Mouse (Mus musculus) monocyte, adult 59 days (primary cell): ENCODE data around the gene Blvrb. TPM values are rescaled to one million over a fixed set of nuclear protein-coding genes. Genes with fewer than 3 reads are reported as not detected.

Experiments used
- total RNA-seq, 2 experiments: library from RNA; stranded (reverse); gene quantifications; one replicate each; pipeline ENCODE4 v1.2.4; 2023

Gene Blvrb
- total RNA-seq, result 100 to 1,000 TPM; 110 to 116 TPM

GRCm38 (mm10) chr7:27447419-27448286 lies at the start of gene Blvrb, which contains the start of gene Sptbn4:
Blvrb (plus strand) TSS chr7:27447978.
Sptbn4 (minus strand) TSS chr7:27447686.

DNA sequence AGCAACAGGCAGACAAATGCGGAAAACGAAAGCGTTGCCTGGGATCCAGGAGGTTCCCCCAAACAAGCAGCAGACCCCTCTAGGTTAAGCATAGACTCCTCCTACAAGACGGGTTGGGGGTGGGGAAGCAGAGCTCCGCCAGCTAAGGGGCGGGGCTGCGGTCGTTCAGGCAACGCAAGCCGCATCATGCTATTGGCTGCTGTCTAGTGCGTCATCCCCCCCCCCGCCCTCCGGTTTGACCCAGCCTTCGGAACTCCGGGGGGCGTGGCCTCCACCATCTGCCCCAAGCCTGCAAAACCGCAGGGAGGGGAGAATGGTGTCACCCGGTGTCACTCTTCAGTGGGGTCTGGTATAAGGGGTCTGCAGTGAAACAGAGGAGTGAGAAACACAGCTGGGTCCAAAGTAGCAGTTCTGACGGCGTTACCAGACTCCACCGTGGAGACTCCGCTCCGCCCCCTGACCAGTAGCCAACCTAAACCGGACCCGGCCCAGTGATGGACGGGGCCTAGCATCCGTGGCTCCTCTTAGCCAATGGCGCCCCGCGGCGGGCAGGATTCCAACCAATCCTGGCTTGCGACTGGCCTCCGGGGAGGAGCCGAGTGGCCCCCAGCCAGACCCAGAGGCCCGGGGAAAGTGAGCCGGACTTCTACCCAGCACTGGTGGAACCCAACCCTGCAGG lies 25.5 kb downstream of the Blvrb start, which contains the start of gene Sertad3:
Gene Sertad3 (plus strand): TSS at position 613 of the 679 bp plus-strand sequence.

DNA sequence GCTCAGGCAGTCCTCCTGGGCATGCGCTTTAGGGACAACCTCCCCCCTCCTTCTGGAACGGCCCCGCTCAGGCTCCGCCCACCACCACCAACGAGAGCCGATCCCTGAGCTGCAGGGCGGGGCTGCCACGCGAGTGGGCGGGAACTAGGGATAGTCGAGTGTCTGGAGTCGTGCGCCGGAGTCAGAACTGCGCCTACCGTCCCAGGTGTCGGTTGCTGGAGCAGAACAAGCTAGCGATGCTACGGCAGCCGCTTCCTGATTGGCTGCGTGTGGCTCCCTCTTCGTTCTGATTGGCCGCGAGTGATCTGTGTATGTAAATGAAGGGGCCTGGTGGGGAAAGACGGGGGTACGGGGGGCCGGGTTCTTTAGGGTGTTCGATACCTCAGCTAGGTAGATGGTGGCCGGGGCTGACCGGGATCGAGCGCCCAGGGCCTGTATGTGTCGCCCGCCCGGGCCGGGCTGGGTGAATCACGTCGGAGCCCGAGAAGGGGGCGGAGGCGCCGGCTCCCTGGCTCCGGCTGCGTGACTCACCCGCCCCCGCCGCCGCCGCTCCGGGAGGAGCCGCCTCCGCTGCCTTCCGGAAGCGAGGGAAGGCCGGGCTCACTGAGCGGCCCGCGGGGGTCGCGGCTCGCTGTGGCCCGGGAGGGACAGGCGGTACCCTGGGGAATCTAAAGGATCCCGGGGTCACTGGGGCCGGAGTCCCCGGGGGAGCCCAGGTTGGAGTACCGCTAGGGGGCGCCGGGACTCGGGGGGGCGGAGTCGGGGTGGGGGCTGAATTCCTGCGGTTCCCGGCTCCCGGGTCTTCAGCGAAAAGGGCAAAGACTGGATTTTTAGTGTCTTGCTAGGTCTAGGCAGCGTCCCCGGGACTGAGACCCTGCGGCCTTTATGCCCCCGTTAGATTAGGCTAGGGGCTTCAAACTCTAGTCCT lies 39.3 kb downstream of the Blvrb start, which contains the start of gene Sertad1:
Gene Sertad1 (plus strand): TSS at position 141 of the 928 bp plus-strand sequence.

GRCm38 (mm10) chr7:27499036-27499435 lies 51.3 kb downstream of the Blvrb start, which contains the start of gene Prx:
Prx (plus strand) TSS chr7:27499324.

Other genes with a start within 250 kb of the Blvrb start
- gene Itpkc, start 219.3 kb upstream of the Blvrb start, total RNA-seq, result 10 to 100 TPM; 19.3 to 20.9 TPM
- 10 to 100 TPM; 25.1 to 27.0 TPM for gene Coq8b, start 215.0 kb upstream of the Blvrb start, total RNA-seq
- gene Numbl, start 189.5 kb upstream of the Blvrb start, total RNA-seq, result 1 to 10 TPM; 3.7 to 5.2 TPM
- gene Ltbp4, start 110.3 kb upstream of the Blvrb start, total RNA-seq, result 1 to 10 TPM; 1.6 to 1.9 TPM
- gene Shkbp1, start 92.0 kb upstream of the Blvrb start, total RNA-seq, result 10 to 100 TPM; 83.7 to 87.8 TPM
- 1 to 10 TPM; 2.3 to 4.4 TPM for gene Gm20479, start 90.6 kb upstream of the Blvrb start, total RNA-seq
- under 1 TPM in 1 of 2 experiments, not detected in 1; 0.18 TPM for gene Sptbn4, start 292 bp upstream of the Blvrb start, total RNA-seq
- 10 to 100 TPM; 26.3 to 27.2 TPM for gene Sertad3, start 25.8 kb downstream of the Blvrb start, total RNA-seq
- gene Sertad1, start 38.9 kb downstream of the Blvrb start, total RNA-seq, result 10 to 100 TPM; 48.9 to 57.6 TPM
- under 1 TPM in 1 of 2 experiments, not detected in 1; 0.13 TPM for gene Prx, start 51.3 kb downstream of the Blvrb start, total RNA-seq
- gene Hipk4, start 75.3 kb downstream of the Blvrb start, total RNA-seq, result not detected
- gene Pld3, start 105.2 kb downstream of the Blvrb start, total RNA-seq, result 100 to 1,000 TPM; 136 to 160 TPM
- gene 2310022A10Rik, start 105.3 kb downstream of the Blvrb start, total RNA-seq, result 10 to 100 TPM; 28.0 to 29.4 TPM
- 10 to 100 TPM; 80.8 to 84.1 TPM for gene Akt2, start 143.6 kb downstream of the Blvrb start, total RNA-seq
- gene Ttc9b, start 205.9 kb downstream of the Blvrb start, total RNA-seq, result not detected
- gene Map3k10, start 226.6 kb downstream of the Blvrb start, total RNA-seq, result 10 to 100 TPM; 11.2 to 12.2 TPM
- gene Zfp607b, start 241.4 kb downstream of the Blvrb start, total RNA-seq, result 1 to 10 TPM in 1 of 2 experiments, under 1 TPM in 1; 0.37 to 1.6 TPM